Mouse (Mus musculus): Measurements from ENCODE around the gene L3mbtl4. TPM values are rescaled to one million over a fixed set of nuclear protein-coding genes. Genes with fewer than 3 reads are reported as not detected.

The L3mbtl4 gene
- total RNA-seq, 1 experiment, result not detected

- no peak overlapping the region for H3K4me3 ChIP-seq (ENCODE audit: insufficient read depth in 1 of 2, low read depth in 1 of 2, low read length in 2 of 2, poor library complexity in 1 of 2, severe bottlenecking in 1 of 2)
- no peaks in the 10 kb centered on the region for H3K36me3 ChIP-seq (ENCODE audit: control insufficient read depth, insufficient read depth, low read length, poor library complexity, severe bottlenecking)
- in situ Hi-C loops (cut with MboI; ENCODE audit: low sequenced_read_pairs in 2 of 2, unreplicated experiment in 2 of 2), result no loop called here
- H3K9me3 ChIP-seq (ENCODE audit: control insufficient read depth, insufficient read depth, low read depth, low read length), result 0 out of 2 replicates have a peak, but pooled peaks cover 1% of the 10 kb centered on the region
- no peak for DNase-seq (ENCODE audit: low read depth, low spot score)
- no peak overlapping the region for H3K27ac ChIP-seq (ENCODE audit: insufficient read depth, low read depth, low read length, poor library complexity, severe bottlenecking)
- TF ChIP-seq CHD2 (IDR thresholded peaks at IDR 0.05; ENCODE audit: low read depth, low read length) (no peak), HCFC1 (IDR thresholded peaks at IDR 0.05; ENCODE audit: borderline replicate concordance, insufficient read depth, low read length) (no peak), MAFK (IDR thresholded peaks at IDR 0.05; ENCODE audit: insufficient read depth, low read depth, low read length) (no peak), ZNF384 (IDR thresholded peaks at IDR 0.05; ENCODE audit: low read depth, low read length) (no peak), ZC3H11A (IDR thresholded peaks at IDR 0.05; ENCODE audit: borderline replicate concordance, low read depth, low read length) (no peak)
- H3K9ac ChIP-seq (ENCODE audit: insufficient read depth, low read depth, low read length, poor library complexity, severe bottlenecking), result no peak overlapping the region
- no peaks in the 10 kb centered on the region for H3K4me1 ChIP-seq (ENCODE audit: control insufficient read depth in 2 of 2, insufficient read depth in 2 of 2, low read length in 2 of 2, poor library complexity in 1 of 2)
Observed at GRCm38 (mm10) chr17:68559698-68560097, 286.1 kb downstream of the L3mbtl4 start.

- in situ Hi-C loops (cut with MboI; ENCODE audit: low sequenced_read_pairs in 2 of 2, unreplicated experiment in 2 of 2), result no loop called here
- Histone ChIP-seq H3K9me3 (ENCODE audit: control insufficient read depth, insufficient read depth, low read depth, low read length) (0 out of 2 replicates have a peak, but pooled peaks cover 1% of the 10 kb centered on the region), H3K27ac (ENCODE audit: insufficient read depth, low read depth, low read length, poor library complexity, severe bottlenecking) (no peak overlapping the region), H3K36me3 (ENCODE audit: control insufficient read depth, insufficient read depth, low read length, poor library complexity, severe bottlenecking) (no peaks in the 10 kb centered on the region), H3K4me3 (ENCODE audit: insufficient read depth in 1 of 2, low read depth in 1 of 2, low read length in 2 of 2, poor library complexity in 1 of 2, severe bottlenecking in 1 of 2) (no peak overlapping the region), H3K4me1 (ENCODE audit: control insufficient read depth in 2 of 2, insufficient read depth in 2 of 2, low read length in 2 of 2, poor library complexity in 1 of 2) (no peaks in the 10 kb centered on the region), H3K9ac (ENCODE audit: insufficient read depth, low read depth, low read length, poor library complexity, severe bottlenecking) (no peak overlapping the region)
- no peak for TF ChIP-seq ZC3H11A (IDR thresholded peaks at IDR 0.05; ENCODE audit: borderline replicate concordance, low read depth, low read length)
- TF ChIP-seq ZNF384 (IDR thresholded peaks at IDR 0.05; ENCODE audit: low read depth, low read length), result no peak
- TF ChIP-seq MAFK (IDR thresholded peaks at IDR 0.05; ENCODE audit: insufficient read depth, low read depth, low read length), result no peak
- no peak for TF ChIP-seq HCFC1 (IDR thresholded peaks at IDR 0.05; ENCODE audit: borderline replicate concordance, insufficient read depth, low read length)
- TF ChIP-seq CHD2 (IDR thresholded peaks at IDR 0.05; ENCODE audit: low read depth, low read length), result no peak
- DNase-seq (ENCODE audit: low read depth, low spot score), result no peak
Observed at GRCm38 (mm10) chr17:68560264-68560663, 286.7 kb downstream of the L3mbtl4 start.

GRCm38 (mm10) chr17:68571806-68572205, 298.2 kb downstream of the L3mbtl4 start:
- Histone ChIP-seq H3K27ac (ENCODE audit: insufficient read depth, low read depth, low read length, poor library complexity, severe bottlenecking) (no peak overlapping the region), H3K9me3 (ENCODE audit: control insufficient read depth, insufficient read depth, low read depth, low read length) (no peaks in the 10 kb centered on the region), H3K4me1 (ENCODE audit: control insufficient read depth in 2 of 2, insufficient read depth in 2 of 2, low read length in 2 of 2, poor library complexity in 1 of 2) (no peaks in the 10 kb centered on the region), H3K9ac (ENCODE audit: insufficient read depth, low read depth, low read length, poor library complexity, severe bottlenecking) (no peak overlapping the region), H3K4me3 (ENCODE audit: insufficient read depth in 1 of 2, low read depth in 1 of 2, low read length in 2 of 2, poor library complexity in 1 of 2, severe bottlenecking in 1 of 2) (no peak overlapping the region), H3K36me3 (ENCODE audit: control insufficient read depth, insufficient read depth, low read length, poor library complexity, severe bottlenecking) (no peaks in the 10 kb centered on the region)
- in situ Hi-C loops (cut with MboI; ENCODE audit: low sequenced_read_pairs in 2 of 2, unreplicated experiment in 2 of 2), result no loop called here
- no peak for DNase-seq (ENCODE audit: low read depth, low spot score)
- TF ChIP-seq ZNF384 (IDR thresholded peaks at IDR 0.05; ENCODE audit: low read depth, low read length), result no peak
- no peak for TF ChIP-seq MAFK (IDR thresholded peaks at IDR 0.05; ENCODE audit: insufficient read depth, low read depth, low read length)
- no peak for TF ChIP-seq HCFC1 (IDR thresholded peaks at IDR 0.05; ENCODE audit: borderline replicate concordance, insufficient read depth, low read length)
- TF ChIP-seq CHD2 (IDR thresholded peaks at IDR 0.05; ENCODE audit: low read depth, low read length), result no peak
- no peak for TF ChIP-seq ZC3H11A (IDR thresholded peaks at IDR 0.05; ENCODE audit: borderline replicate concordance, low read depth, low read length)

GRCm38 (mm10) chr17:68585195-68585594, 311.6 kb downstream of the L3mbtl4 start:
- Histone ChIP-seq H3K4me3 (ENCODE audit: insufficient read depth in 1 of 2, low read depth in 1 of 2, low read length in 2 of 2, poor library complexity in 1 of 2, severe bottlenecking in 1 of 2) (no peak overlapping the region), H3K9ac (ENCODE audit: insufficient read depth, low read depth, low read length, poor library complexity, severe bottlenecking) (no peak overlapping the region), H3K36me3 (ENCODE audit: control insufficient read depth, insufficient read depth, low read length, poor library complexity, severe bottlenecking) (no peaks in the 10 kb centered on the region), H3K9me3 (ENCODE audit: control insufficient read depth, insufficient read depth, low read depth, low read length) (no peaks in the 10 kb centered on the region), H3K4me1 (ENCODE audit: control insufficient read depth in 2 of 2, insufficient read depth in 2 of 2, low read length in 2 of 2, poor library complexity in 1 of 2) (no peaks in the 10 kb centered on the region), H3K27ac (ENCODE audit: insufficient read depth, low read depth, low read length, poor library complexity, severe bottlenecking) (no peak overlapping the region)
- in situ Hi-C loops (cut with MboI; ENCODE audit: low sequenced_read_pairs in 2 of 2, unreplicated experiment in 2 of 2), result no loop called here
- no peak for DNase-seq (ENCODE audit: low read depth, low spot score)
- no peak for TF ChIP-seq ZC3H11A (IDR thresholded peaks at IDR 0.05; ENCODE audit: borderline replicate concordance, low read depth, low read length)
- no peak for TF ChIP-seq CHD2 (IDR thresholded peaks at IDR 0.05; ENCODE audit: low read depth, low read length)
- no peak for TF ChIP-seq ZNF384 (IDR thresholded peaks at IDR 0.05; ENCODE audit: low read depth, low read length)
- TF ChIP-seq MAFK (IDR thresholded peaks at IDR 0.05; ENCODE audit: insufficient read depth, low read depth, low read length), result no peak
- no peak for TF ChIP-seq HCFC1 (IDR thresholded peaks at IDR 0.05; ENCODE audit: borderline replicate concordance, insufficient read depth, low read length)

GRCm38 (mm10) chr17:68591619-68592018, 318.0 kb downstream of the L3mbtl4 start:
- in situ Hi-C loops (cut with MboI; ENCODE audit: low sequenced_read_pairs in 2 of 2, unreplicated experiment in 2 of 2), result no loop called here
- TF ChIP-seq MAFK (IDR thresholded peaks at IDR 0.05; ENCODE audit: insufficient read depth, low read depth, low read length) (no peak), CHD2 (IDR thresholded peaks at IDR 0.05; ENCODE audit: low read depth, low read length) (no peak), HCFC1 (IDR thresholded peaks at IDR 0.05; ENCODE audit: borderline replicate concordance, insufficient read depth, low read length) (no peak), ZC3H11A (IDR thresholded peaks at IDR 0.05; ENCODE audit: borderline replicate concordance, low read depth, low read length) (no peak), ZNF384 (IDR thresholded peaks at IDR 0.05; ENCODE audit: low read depth, low read length) (no peak)

More at GRCm38 (mm10) chr17:68591619-68592018, 318.0 kb downstream of the L3mbtl4 start:
- H3K9me3 ChIP-seq (ENCODE audit: control insufficient read depth, insufficient read depth, low read depth, low read length), result no peaks in the 10 kb centered on the region
- no peaks in the 10 kb centered on the region for H3K36me3 ChIP-seq (ENCODE audit: control insufficient read depth, insufficient read depth, low read length, poor library complexity, severe bottlenecking)
- no peak for DNase-seq (ENCODE audit: low read depth, low spot score)
- H3K9ac ChIP-seq (ENCODE audit: insufficient read depth, low read depth, low read length, poor library complexity, severe bottlenecking), result no peak overlapping the region
- no peak overlapping the region for H3K4me3 ChIP-seq (ENCODE audit: insufficient read depth in 1 of 2, low read depth in 1 of 2, low read length in 2 of 2, poor library complexity in 1 of 2, severe bottlenecking in 1 of 2)
- H3K4me1 ChIP-seq (ENCODE audit: control insufficient read depth in 2 of 2, insufficient read depth in 2 of 2, low read length in 2 of 2, poor library complexity in 1 of 2), result no peaks in the 10 kb centered on the region
- no peak overlapping the region for H3K27ac ChIP-seq (ENCODE audit: insufficient read depth, low read depth, low read length, poor library complexity, severe bottlenecking)

All from ES-E14 (cell line).